In genomic region chr10:66978215-66978614, GRCm38 (mm10) we compare ENCODE assay signal across 32 mouse cellular contexts.
"Had no signal": no experiment of that assay in that cellular context is flagged by ENCODE, and none has a peak within 500 bp of the region (broad histone marks: within the 10 kb centered on the region; RNA-seq: fewer than 3 reads in every experiment).

No protein-coding gene starts in this region.

- H3K9ac ChIP-seq: limb, embryonic 12.5 days; limb, embryonic 13.5 days; limb, embryonic 15.5 days; liver, embryonic 12.5 days; liver, embryonic 13.5 days; liver, embryonic 14.5 days; liver, embryonic 15.5 days; liver, postnatal 0 days; lung, embryonic 14.5 days; lung, embryonic 15.5 days; midbrain, embryonic 12.5 days; midbrain, embryonic 13.5 days; midbrain, embryonic 15.5 days; neural tube, embryonic 12.5 days had no signal

- DNase-seq: left cerebral cortex, postnatal 4 days; liver; liver, embryonic 13.5 days; liver, postnatal 0 days; lung, adult 18-20 months; lung, adult 2 months; lung, embryonic 14.5 days; lung, postnatal 10 days; lung, postnatal 14 days; lung, postnatal 36 days; lung, postnatal 4 days; midbrain, embryonic 14.5 days had no signal

- H3K4me3 ChIP-seq: limb, embryonic 10.5 days; limb, embryonic 12.5 days; limb, embryonic 13.5 days; limb, embryonic 15.5 days; liver, embryonic 12.5 days; liver, embryonic 13.5 days; liver, embryonic 15.5 days; lung, embryonic 15.5 days; megakaryocyte, embryonic 14.5 days; midbrain, embryonic 10.5 days; midbrain, embryonic 12.5 days; midbrain, embryonic 13.5 days; midbrain, embryonic 15.5 days; myocyte; neural tube, embryonic 12.5 days had no signal

- H3K27ac ChIP-seq: limb, embryonic 10.5 days; limb, embryonic 12.5 days; limb, embryonic 13.5 days; limb, embryonic 15.5 days; liver, embryonic 12.5 days; liver, embryonic 13.5 days; liver, embryonic 14.5 days; liver, embryonic 15.5 days; lung, embryonic 15.5 days; macrophage; midbrain, embryonic 10.5 days; midbrain, embryonic 12.5 days; midbrain, embryonic 13.5 days; midbrain, embryonic 15.5 days; neural tube, embryonic 12.5 days had no signal

- H3K27me3 ChIP-seq: limb, embryonic 12.5 days; limb, embryonic 13.5 days; limb, embryonic 15.5 days; liver, embryonic 12.5 days; liver, embryonic 13.5 days; liver, embryonic 15.5 days; lung, embryonic 15.5 days; megakaryocyte, embryonic 14.5 days; midbrain, embryonic 12.5 days; midbrain, embryonic 13.5 days; midbrain, embryonic 15.5 days; neural tube, embryonic 12.5 days had no signal

- H3K4me1 ChIP-seq: liver, embryonic 12.5 days; liver, embryonic 13.5 days; liver, embryonic 15.5 days; megakaryocyte, embryonic 14.5 days; midbrain, embryonic 10.5 days; midbrain, embryonic 12.5 days; midbrain, embryonic 13.5 days; neural tube, embryonic 12.5 days had no signal

- ATAC-seq: liver, embryonic 12.5 days; liver, postnatal 0 days; lung, postnatal 0 days; midbrain, embryonic 13.5 days; midbrain, embryonic 15.5 days; midbrain, embryonic 16.5 days had no signal

- H3K36me3 ChIP-seq: limb, embryonic 10.5 days; limb, embryonic 12.5 days; limb, embryonic 13.5 days; limb, embryonic 15.5 days; liver, embryonic 12.5 days; liver, embryonic 13.5 days; liver, embryonic 15.5 days; lung, embryonic 15.5 days; midbrain, embryonic 10.5 days; midbrain, embryonic 12.5 days; midbrain, embryonic 13.5 days; midbrain, embryonic 15.5 days; neural tube, embryonic 12.5 days had no signal

- H3K9me3 ChIP-seq: limb, embryonic 10.5 days; limb, embryonic 12.5 days; limb, embryonic 13.5 days; limb, embryonic 15.5 days; liver, embryonic 12.5 days; liver, embryonic 13.5 days; liver, embryonic 15.5 days; lung, embryonic 15.5 days; midbrain, embryonic 10.5 days; midbrain, embryonic 12.5 days; midbrain, embryonic 13.5 days; midbrain, embryonic 15.5 days; neural tube, embryonic 12.5 days had no signal

- H3K4me2 ChIP-seq: limb, embryonic 12.5 days; limb, embryonic 13.5 days; limb, embryonic 15.5 days; liver, embryonic 11.5 days; liver, embryonic 12.5 days; liver, embryonic 13.5 days; liver, embryonic 15.5 days; lung, embryonic 14.5 days; lung, embryonic 15.5 days; midbrain, embryonic 11.5 days; midbrain, embryonic 12.5 days; midbrain, embryonic 13.5 days; midbrain, embryonic 15.5 days; neural tube, embryonic 12.5 days had no signal
